Mouse (Mus musculus) intestine, embryonic 16.5 days (tissue): ENCODE measurements around the gene Gnl2. TPM values are rescaled to one million over a fixed set of nuclear protein-coding genes. Genes with fewer than 3 reads are reported as not detected.

Source experiments
- ATAC-seq: fragments of 200-750 bp; cut with Nextera tagmentation; 2 replicates; pipeline ENCODE4 v1.8.0; 2017; ENCODE audit warnings: moderate TSS enrichment, moderate library complexity
- H3K27ac ChIP-seq: fragments of 300-500 bp; sonication (generic); 2 replicates; pipeline ENCODE4 v1.5.1; 2014; ENCODE audit warnings: mild to moderate bottlenecking, low read length
- H3K27me3 ChIP-seq: fragments of 300-500 bp; sonication (generic); replicated peaks from 2 replicates; pipeline ENCODE4 v1.6.1; 2014; ENCODE audit warnings: low read length, control low read depth, mixed read lengths; ENCODE audit not compliant: control insufficient read depth, insufficient read depth
- H3K36me3 ChIP-seq: fragments of 300-500 bp; sonication (generic); 2 replicates; pipeline ENCODE4 v1.6.1; 2014; ENCODE audit warnings: low read length, control low read depth; ENCODE audit not compliant: control insufficient read depth, insufficient read depth
- H3K4me1 ChIP-seq: fragments of 300-500 bp; sonication (generic); 2 replicates; pipeline ENCODE4 v1.6.1; 2014; ENCODE audit warnings: low read length, control low read depth, mixed read lengths; ENCODE audit not compliant: control insufficient read depth, insufficient read depth
- H3K4me2 ChIP-seq: fragments of 300-500 bp; sonication (generic); 2 replicates; pipeline ENCODE4 v1.6.1; 2014; ENCODE audit warnings: low read depth, low read length, control low read depth
- H3K4me3 ChIP-seq: fragments of 300-500 bp; sonication (generic); 2 replicates; pipeline ENCODE4 v1.5.1; 2014; ENCODE audit warnings: mild to moderate bottlenecking, low read length
- H3K9ac ChIP-seq: fragments of 300-500 bp; sonication (generic); 2 replicates; pipeline ENCODE4 v1.6.1; 2014; ENCODE audit warnings: low read depth, low read length
- H3K9me3 ChIP-seq: fragments of 300-500 bp; sonication (generic); 2 replicates; pipeline ENCODE4 v1.6.1; 2016; ENCODE audit warnings: low read length, control low read depth; ENCODE audit not compliant: control insufficient read depth
- WGBS: fragments of 180-500 bp; shearing (Covaris S2); extraction: QIAGEN DNeasy Blood & Tissue Kit; methylation state at CpG from one replicate; pipeline ENCODE4 v1.1.7; 2014; 5-methylcytosine and 5-hydroxymethylcytosine counted together
- polyA plus RNA-seq: library from polyadenylated mRNA; unstranded; fragments of >200 nt; fragmentation: Nextera tagmentation; extraction: Ambion mirVana; gene quantifications from 2 replicates; pipeline ENCODE4 v1.2.1, GENCODE M21; 2015

The Gnl2 gene
- polyA plus RNA-seq, 1 experiment from 2014 or later, result 64.6 TPM

GRCm38 (mm10) chr4:125097412-125097811, 81.0 kb downstream of the Gnl2 start:
- ATAC-seq, result no peak
- WGBS, result 82% methylated on average over 4 of the region's 4 CpGs

GRCm38 (mm10) chr4:125099458-125099857, 83.1 kb downstream of the Gnl2 start:
- no peaks in the 10 kb centered on the region for H3K27me3 ChIP-seq
- no peak overlapping the region for H3K4me2 ChIP-seq
- H3K36me3 ChIP-seq, result peaks cover 4% of the 10 kb centered on the region
- H3K9ac ChIP-seq, result no peak overlapping the region
- peak; percentile 82 for ATAC-seq
- WGBS, result 6% methylated on average over 8 of the region's 8 CpGs
- H3K4me1 ChIP-seq, result no peaks in the 10 kb centered on the region
- H3K4me3 ChIP-seq, result no peak overlapping the region
- no peak overlapping the region for H3K27ac ChIP-seq
- H3K9me3 ChIP-seq, result no peaks in the 10 kb centered on the region

More at GRCm38 (mm10) chr4:125097412-125097811, 81.0 kb downstream of the Gnl2 start:
- Histone ChIP-seq H3K9ac (no peak overlapping the region), H3K4me1 (no peaks in the 10 kb centered on the region), H3K4me2 (no peak overlapping the region), H3K36me3 (peaks cover 3% of the 10 kb centered on the region; the same call in 1 of the 2 replicates), H3K9me3 (no peaks in the 10 kb centered on the region), H3K4me3 (no peak overlapping the region), H3K27me3 (no peaks in the 10 kb centered on the region), H3K27ac (no peak overlapping the region)

- Histone ChIP-seq H3K27ac (no peak overlapping the region), H3K27me3 (no peaks in the 10 kb centered on the region), H3K9me3 (no peaks in the 10 kb centered on the region), H3K4me3 (no peak overlapping the region), H3K36me3 (peaks cover 6% of the 10 kb centered on the region), H3K9ac (no peak overlapping the region), H3K4me1 (no peaks in the 10 kb centered on the region), H3K4me2 (no peak overlapping the region)
- ATAC-seq, result no peak
- WGBS, result 84% methylated on average over 13 of the region's 13 CpGs
These were observed 84.9 kb downstream of the Gnl2 start for GRCm38 (mm10) chr4:125101334-125101733.

Other genes starting within 250 kb of the Gnl2 start
- gene Mtf1, start 214.5 kb upstream of the Gnl2 start, polyA plus RNA-seq, result 8.5 and 11.1 TPM in 2 replicates
- gene Yrdc, start 165.9 kb upstream of the Gnl2 start, polyA plus RNA-seq, result 27.3 and 29.5 TPM in 2 replicates
- gene 1110065P20Rik, start 165.4 kb upstream of the Gnl2 start, polyA plus RNA-seq, result 35.3 and 35.8 TPM in 2 replicates
- gene Maneal, start 154.4 kb upstream of the Gnl2 start, polyA plus RNA-seq, result 0.36 and 0.44 TPM in 2 replicates
- 0.07 and 0.15 TPM in 2 replicates for gene Epha10, start 135.7 kb upstream of the Gnl2 start, polyA plus RNA-seq
- gene 9930104L06Rik, start 79.5 kb upstream of the Gnl2 start, polyA plus RNA-seq, result 9.1 and 9.3 TPM in 2 replicates
- gene Cdca8, start 77.3 kb upstream of the Gnl2 start, polyA plus RNA-seq, result 105 and 126 TPM in 2 replicates
- 6.0 and 8.0 TPM in 2 replicates for gene Rspo1, start 30.2 kb upstream of the Gnl2 start, polyA plus RNA-seq
- not detected in 2 replicates for gene Dnali1, start 49.1 kb downstream of the Gnl2 start, polyA plus RNA-seq
- gene Snip1, start 50.1 kb downstream of the Gnl2 start, polyA plus RNA-seq, result 21.3 and 22.7 TPM in 2 replicates
- 39.3 and 40.3 TPM in 2 replicates for gene Meaf6, start 68.5 kb downstream of the Gnl2 start, polyA plus RNA-seq
- gene Zc3h12a, start 111.3 kb downstream of the Gnl2 start, polyA plus RNA-seq, result 1.4 and 1.5 TPM in 2 replicates